Mouse (Mus musculus) testis, postnatal 14 days (tissue): ENCODE data around the gene Dhodh.
A peak's percentile ranks its signal among the peaks of the same experiment; 100 is the strongest.

Source experiments
- DNase-seq: peaks from one replicate; pipeline ENCODE4 v3.0.0; 2021; ENCODE audit warnings: low spot score

Gene Dhodh

DNA sequence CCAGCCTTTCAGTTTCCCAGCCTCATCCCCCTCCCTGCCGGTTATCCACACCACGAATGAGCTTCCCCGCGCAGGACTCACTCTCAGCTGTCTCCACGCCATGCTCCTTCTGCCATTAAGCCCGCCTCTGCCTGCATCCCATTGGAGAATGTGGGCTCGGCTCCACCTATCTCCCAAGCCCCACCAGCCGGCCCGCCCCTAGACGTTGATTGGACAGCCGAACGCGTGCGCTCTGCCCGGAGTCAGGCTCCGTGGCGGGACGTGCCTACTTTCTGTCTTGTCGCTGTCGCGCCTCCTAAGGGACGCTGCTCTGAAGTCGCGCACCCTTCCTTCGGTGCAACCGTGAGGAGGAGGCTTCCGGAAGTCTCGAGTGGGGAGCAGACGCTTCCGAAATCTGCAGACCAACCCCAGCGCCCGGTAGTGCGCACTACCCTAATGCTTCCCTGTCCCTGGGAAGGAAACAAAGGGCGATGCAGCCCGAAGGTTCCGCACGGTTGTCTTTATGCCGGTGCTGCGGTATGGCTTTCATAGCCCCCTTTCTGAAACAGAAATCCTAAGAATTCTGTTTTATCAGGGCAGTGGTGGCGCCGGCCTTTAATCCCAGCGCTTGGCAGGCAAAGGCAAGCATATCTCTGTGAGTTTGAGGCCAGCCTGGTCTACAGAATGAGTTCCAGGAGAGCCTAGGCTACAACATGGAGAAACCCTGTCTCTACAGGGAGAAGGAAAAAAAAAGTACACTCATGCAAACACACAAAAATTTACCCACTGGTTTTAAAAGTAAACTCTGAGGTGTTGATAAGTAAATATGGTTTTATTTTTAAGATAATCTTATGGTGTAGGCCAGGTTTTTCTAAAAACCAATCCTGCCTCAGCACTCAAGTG, at the start of gene Dhodh:
Gene Dhodh, minus strand, starts transcription at position 403 of the 882 bp plus-strand sequence.
- DNase-seq, result peak; percentile 96

DNA sequence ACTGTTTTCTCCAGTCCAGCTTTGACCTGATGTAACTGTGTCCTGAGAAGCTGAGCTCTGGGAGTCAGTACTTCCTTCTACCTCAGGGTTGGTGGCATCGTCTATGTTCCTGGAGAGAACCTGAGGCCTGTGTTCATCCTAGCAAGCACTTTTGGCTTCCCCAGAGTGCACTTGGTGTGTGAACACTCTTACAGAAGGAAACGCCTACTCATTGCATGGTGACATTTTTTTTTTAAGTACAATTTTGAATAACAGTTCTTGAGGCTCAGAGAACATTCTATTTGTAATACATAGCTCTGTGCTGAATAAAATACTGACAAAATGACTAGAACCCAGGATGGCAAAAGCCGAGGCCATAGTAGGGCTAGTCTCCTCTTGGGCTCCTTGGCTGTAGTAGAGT, 48.4 kb upstream of the Dhodh start:
- no peak for DNase-seq

DNA sequence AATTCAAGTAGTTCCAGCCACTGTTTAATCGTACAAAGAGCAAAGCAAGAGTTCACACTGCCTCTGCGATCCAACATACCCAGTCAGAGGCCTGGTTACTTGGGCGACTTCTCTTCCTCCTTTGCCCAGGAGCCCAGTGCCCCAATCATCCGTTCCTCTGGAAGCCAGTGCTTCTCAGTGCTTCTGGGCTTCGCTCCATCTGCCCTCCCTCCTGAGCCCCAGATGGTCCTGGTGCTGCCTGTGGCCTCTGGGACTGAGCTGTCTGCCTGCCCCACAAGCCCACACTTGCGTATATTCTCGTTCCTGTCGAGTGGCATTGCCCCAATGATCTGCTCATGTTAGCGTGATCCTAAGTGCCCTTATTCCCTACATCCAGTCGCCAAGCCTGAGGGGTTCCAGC, 42.3 kb upstream of the Dhodh start:
- DNase-seq, result no peak

DNA sequence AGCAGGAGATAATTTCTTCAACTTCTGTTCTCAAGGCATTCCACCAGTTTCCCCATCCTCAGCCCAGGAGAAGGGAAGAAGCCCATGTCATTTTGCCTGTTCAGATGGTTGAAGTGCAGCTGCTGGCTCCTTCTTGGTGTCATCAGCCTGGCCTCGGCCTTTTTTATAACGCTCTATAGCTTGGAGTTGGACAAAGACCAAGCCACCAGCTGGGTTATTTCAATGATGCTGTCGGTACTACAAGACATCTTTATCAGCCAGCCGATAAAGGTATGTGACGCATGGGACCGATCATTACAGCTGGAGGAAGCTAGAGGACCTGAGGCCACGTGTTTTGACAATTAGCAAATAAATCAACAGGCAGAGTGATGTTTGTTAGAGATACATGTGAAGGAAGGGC, 40.0 kb upstream of the Dhodh start:
- no peak for DNase-seq

DNA sequence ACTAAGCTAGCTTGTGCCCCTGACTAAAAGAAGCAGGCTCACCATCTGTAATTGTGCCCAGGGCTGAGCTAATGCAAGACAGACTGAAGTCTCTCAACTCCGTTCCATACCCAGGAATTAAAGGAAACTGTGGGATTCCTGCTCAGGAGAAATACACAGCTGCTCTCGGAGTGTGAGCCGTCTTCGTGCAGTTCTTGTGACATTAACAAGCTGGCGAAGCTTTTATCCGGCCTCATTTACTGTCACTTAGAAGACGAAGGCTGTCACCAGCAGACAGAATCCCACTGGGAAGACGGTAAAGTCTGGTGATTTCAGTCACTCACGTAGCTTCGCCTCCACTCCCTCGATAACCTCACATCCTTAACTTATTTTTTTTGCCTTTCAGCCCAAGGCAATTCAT, 38.9 kb upstream of the Dhodh start:
- DNase-seq, result no peak

DNA sequence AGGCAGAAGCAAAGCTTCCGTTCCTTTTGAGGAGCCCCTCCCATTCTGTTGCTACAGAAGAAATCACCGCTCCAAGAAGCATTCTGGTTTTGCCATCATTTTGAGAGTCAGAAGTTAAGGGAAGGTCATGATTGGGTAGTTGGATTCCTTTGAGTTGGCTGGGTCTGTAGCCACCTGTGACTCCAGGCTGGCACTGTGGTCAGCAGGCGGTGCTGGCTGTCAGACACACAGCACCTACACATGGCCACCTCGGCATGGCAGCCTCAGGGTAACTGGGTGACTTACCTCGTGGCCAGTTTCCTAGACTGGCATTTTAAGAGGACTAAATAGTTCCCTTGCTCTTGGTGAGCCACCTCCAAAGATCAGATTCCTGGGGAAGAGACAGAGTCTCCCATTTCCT, 32.8 kb upstream of the Dhodh start:
- no peak for DNase-seq

DNA sequence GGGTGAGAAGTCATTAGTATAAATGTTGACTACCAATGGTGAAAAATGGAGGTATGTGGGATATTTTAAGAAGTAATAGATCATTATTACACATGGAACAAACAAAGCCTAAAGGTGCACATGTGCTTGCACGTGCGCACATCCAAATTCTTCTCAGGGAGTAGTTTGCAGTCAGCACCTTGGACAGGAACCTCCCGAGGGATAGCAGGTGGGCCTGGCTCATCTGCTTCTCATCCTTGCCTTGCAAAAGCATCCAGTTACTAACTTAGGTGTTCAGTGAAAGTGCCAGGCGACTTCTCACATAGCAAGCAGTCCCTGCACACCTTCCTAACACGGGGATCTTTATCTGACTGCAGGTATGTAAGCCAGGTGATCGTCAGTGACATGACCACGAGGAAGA, 31.9 kb upstream of the Dhodh start:
- no peak for DNase-seq

DNA sequence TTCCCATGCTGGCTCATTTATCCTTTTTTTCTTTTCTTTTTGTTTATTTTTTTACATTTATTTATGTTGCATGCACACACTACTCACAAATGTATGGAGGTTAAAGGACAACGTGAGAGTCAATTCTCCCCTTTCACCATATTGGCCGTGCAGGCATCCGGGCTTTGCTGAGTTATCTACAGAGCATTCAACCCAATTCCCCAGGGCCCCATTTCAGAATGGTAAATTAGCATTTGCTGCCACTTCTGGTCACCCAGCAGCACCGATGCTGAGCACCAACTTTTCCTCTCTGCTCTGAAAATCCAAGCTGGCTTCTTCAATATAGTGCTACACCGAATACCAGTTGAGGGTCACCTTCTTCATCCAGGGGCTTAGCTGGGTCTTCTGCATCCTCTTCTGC, 30.4 kb upstream of the Dhodh start:
- no peak for DNase-seq

DNA sequence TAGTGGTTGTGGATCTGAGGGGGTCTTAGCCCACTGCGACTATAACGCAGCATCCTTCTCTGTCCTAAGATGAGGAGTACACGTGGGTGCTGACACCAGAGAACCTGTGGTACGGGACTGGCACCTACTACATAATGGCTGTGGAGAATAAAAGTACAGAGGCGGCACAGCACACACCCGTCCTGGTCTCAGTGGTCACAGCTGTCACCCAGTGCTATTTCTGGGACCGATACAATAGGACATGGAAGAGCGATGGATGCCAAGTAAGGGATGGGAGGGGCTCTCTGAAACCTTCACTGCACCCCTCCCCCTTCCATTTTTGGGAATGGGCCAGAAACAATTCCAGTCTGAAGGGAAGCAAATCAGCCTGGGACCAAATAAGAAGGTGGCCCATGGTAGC, 26.7 kb upstream of the Dhodh start:
- no peak for DNase-seq

DNA sequence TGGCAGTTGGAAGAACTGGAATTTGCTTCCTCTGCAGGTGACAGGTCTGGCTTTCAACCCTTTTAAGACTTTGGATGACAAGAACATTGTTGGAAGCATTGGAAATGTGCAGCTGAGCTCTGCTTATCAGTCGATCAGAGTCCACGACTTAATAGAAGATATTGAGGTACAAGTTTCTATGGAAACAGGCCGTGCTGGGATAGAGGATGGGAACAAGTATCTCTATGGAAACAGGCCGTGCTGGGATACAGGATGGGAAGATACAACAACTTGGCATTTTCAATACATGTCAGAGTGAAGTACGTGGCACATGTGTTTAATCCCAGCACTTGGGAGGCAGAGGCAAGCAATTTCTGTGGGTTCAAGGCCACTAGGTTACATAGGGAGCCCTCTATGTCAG, 24.0 kb upstream of the Dhodh start:
- DNase-seq, result no peak

DNA sequence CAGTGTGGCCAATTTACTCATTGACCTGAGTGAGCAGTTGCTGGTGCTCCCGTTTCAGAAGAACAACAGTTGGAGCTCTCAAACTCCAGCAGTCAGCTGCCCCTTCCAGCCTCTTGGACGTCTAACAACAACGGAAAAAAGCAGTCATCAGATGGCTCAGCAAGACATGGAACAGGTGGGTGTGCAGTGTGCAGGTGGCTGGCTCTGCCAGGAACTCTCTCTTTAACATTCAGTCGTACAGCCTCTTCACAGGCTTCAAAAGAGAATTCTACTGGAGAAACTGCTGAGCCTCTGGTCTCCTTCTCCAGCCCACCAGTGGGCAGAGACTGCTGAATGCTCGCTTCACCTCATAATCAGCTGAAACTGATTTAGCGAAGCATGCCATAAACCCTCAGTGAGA, 20.2 kb upstream of the Dhodh start:
- no peak for DNase-seq

DNA sequence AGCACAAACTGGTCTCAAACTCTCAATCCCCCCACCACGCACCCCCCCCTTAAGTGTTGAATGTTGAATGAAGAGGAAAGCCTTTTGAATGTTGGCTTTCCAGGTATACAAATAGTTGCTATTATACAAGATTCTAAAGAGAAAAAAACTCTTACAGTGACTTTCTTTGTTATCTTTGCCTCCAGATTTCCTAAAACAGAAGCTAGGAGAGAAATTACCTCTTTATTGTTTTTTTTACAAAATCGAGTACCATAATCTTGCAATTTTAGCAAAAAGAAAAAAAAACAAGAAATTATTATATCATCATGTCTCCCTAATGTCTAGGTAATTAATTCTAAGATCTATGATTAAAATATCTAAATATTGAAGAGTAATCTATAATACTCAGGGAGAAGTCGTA, 7.1 kb upstream of the Dhodh start:
- no peak for DNase-seq

DNA sequence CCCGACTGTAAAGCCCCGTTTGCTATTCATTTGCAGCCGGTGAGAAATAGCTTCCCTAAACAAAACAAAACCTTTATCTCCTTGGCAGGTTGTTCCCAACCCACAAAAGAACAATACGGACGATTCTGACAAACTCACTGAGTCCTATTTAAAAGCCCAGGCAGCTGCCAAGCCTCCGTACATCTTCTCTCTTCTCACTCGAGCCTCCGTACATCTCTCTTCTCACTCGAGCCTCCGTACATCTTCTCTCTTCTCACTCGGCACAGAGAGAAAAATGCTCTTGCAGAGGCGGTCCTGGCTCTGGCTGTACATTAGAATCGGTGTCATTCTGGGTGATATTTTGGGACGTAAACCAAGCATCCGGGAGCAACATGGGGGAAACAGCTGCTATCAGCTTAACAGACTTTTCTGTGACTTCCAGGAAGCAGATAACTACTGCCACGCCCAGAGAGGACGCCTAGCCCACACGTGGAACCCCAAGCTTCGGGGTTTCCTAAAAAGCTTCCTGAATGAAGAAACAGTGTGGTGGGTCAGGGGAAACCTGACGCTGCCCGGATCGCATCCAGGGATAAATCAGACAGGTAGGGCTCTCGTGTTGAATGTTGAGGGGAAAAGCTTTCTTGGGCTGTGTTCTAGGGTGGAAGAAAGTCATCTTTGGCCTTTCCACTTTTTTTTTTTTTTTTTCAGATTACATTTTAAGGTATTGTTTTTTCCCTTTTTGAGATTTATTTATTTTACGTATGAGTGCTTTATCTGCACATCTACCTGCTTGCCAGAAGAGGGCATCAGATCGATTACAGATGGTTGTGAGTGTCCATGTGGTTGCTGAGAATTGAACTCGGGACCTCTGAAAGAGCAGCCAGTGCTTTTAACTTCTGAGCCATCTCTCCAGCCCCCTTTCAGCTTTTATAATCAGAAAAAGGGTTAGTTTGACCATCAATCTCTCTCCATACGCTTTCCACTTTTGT, 6.1 kb upstream of the Dhodh start, which contains the start of gene Pkd1l3:
Gene Pkd1l3, plus strand, starts transcription at position 275 of the 968 bp plus-strand sequence.
- no peak for DNase-seq

DNA sequence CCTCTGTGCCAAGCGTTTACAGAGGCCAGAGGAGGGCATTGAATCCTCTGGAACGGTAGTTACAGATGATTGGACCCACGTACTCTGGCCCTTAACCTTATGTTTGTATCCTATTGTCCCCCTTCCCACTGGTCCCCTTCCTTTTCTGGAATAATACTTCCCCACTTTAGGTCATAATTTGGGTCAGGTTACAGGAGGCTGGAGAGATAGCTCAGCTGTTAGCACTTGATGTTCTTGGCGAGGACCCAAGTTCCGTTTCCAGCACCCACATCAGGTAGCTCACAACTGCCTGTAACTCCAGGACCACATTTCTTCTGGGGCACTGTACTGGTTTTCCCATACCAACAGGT, 655 bp upstream of the Dhodh start:
- no peak for DNase-seq

DNA sequence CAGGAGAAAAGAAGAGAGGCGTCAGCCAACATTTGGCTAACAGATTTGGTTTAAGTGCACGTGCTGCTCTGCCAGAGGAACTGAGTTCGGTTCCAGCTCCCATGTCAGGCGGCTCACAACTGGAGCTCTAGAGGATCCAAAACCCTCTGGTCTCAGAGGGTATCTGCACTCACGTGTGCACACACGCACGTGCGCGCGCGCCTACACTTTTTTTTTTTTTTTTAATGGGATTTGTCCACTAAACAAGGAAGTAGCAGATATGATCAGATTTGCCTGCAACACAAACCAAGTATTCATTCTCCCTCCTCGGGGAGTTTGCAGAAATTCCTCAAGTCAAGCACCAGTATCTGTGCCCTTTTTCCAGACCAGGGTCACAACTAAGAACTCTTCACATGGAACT, 823 bp downstream of the Dhodh start:
- no peak for DNase-seq

DNA sequence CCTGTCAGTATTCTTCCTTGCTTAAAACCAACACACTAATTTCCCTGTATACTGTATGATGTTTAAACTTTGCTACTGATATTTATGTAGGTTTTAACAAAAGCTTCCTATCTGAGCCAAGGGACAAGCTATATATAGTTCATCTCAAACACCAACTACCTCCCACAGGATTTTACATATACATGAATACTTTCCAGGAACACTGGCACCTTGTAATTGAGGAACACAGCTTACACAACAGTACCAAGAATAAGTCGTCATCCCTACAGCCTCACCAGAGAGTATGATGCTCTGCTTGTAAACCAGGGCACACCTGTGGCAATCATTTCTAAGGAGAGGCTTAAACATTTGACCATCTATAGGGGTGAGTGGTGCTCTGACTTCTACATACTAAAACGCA, 1.7 kb downstream of the Dhodh start:
- DNase-seq, result no peak

DNA sequence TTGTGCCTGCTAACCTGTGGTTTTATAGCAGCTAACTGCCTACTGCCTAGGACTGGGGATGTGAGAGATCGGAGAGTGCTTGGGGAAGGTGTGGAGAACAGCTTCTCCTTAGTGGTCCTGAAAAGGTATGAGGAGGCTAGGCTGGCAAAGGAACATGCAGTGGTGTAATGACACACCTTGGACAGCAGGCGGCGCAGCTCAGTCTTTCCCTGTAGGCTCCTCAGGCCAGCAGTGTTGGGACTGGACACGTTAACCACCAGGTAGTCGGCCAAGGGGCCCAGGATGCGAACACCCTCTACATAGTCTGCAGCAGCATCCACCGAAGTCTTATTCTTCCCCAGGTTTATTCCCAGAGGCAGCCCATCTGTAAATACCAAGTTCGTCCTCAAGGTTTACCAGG, 12.6 kb downstream of the Dhodh start:
- DNase-seq, result no peak

DNA sequence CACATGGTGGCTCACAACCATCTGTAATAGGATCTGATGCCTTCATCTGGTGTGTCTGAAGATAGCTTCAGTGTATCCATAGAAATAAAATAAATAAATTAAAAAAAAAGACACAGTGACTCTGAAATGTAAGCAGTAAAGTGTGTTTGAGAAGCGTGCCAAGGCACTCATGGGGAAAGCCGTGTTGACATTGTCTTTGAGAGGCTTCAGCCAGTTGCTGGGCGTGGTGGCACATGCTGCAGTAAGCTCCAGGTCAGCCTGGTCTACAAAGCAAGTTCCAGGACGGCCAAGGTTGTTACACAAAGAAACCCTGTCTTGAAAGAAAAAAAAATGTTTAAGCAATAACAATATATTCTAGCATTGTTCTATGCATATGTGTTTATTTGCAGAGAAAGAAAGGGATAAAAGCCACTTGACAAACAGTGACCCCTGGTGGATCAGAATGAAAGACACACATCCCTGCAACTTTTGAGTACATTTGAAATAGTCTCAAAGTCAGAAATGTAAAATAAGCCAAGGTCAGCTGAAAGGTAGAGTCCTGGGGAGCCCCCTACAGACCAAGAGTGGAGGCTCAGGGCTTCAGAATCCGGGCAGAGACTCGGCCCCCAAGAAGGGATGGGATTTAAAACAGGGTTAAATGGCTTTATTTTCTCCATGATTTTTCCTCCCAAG, 15.2 kb downstream of the Dhodh start:
- DNase-seq, result no peak

DNA sequence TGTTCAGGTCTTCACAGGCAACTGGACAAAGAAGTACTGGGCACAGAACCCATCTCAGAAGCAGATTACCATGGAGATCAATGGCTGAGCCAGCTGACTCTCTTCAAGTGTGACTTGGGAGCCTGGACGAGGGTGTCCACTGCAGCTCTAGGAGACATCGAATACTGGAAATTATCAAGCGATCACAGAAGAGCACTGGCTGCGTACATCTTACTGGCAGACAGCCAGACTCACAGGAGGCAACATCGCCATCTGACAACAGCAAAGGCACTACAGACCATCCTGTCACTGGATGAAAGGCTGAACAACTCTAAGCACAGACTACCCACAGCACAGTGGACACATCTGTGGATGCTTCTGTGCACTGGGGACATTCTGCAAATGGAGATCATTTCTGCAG, 16.3 kb downstream of the Dhodh start:
- DNase-seq, result no peak

DNA sequence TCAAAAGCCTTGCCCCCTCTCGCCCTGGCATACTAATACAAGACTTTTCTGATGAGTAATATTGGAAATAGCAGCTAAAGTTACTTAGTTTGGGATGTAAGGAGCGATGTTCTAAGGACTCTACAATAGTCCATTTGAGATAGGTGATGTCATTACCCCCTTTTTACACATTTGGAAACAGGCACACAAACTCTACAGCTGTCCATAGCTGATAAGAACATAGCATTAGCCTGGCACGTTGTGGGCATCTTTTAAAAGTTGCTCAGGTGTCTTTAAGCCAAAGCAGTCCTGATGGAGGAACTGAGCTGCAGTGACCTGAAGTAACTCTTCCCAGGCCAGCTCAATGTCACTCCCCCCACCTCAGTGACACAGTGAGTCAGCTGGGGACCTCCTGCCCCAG, 17.1 kb downstream of the Dhodh start:
- no peak for DNase-seq

DNA sequence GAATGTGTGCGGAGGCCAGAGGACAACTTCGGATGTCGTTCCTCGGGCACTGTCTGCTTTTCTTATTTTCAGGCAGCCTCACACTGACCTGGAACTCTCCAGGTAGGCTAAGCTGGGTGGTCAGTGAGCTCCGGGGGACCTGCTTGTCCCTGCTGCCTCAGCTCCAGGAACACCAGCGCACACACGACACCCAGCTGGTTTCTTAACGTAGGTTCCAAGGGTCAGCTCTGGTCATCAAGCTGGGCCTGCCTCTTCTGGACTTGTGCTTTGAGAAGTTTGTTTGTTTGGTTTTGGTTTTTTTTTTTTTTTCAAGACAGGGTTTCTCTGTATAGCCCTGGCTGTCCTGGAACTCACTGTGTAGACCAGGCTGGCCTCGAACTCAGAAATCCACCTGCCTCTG, 17.6 kb downstream of the Dhodh start:
- DNase-seq, result no peak

DNA sequence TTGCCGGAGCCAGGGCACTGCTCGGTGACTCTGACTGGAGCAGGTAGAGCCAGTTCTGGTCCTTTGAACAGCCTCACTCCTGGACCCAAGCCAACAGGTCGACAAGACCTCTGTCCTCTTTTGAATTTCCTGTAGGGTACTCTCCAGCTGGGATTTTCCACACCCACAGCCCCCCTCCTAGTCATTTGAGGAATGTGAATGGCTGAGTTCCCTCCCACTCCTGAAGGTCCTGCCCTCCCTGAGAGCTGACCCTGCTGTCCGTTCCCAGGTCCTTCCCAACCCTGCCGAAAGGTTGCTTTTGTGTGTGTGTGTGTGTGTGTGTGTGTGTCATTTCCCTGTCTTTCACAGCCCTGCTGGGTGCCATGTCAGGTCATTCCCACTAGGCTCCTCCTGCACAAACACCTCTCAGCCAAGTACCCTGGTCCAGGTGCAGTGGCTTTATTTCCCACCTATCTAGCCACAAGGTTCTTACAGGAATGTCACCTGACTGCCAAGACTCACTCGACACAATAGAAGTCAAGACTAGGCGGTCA, 21.4 kb downstream of the Dhodh start:
- no peak for DNase-seq
